Mouse (Mus musculus) heart, embryonic 10.5 days (tissue): ENCODE data around the gene Mcrip1. TPM values are rescaled to one million over a fixed set of nuclear protein-coding genes. Genes with fewer than 3 reads are reported as not detected.
A peak's percentile ranks its signal among the peaks of the same experiment; 100 is the strongest.
"Not testable (repeated sequence)": the region's sequence is repeated elsewhere in the genome, so short reads cannot be mapped to it uniquely, and the experiment has no call there.

Experiments used
- DNase-seq: peaks from one replicate; pipeline ENCODE4 v3.0.0-alpha.2; 2017; ENCODE audit warnings: low spot score
- H3K27ac ChIP-seq: fragments of 300-500 bp; sonication (generic); 2 replicates; pipeline ENCODE4 v1.5.1; 2016; ENCODE audit warnings: mild to moderate bottlenecking
- H3K27me3 ChIP-seq: fragments of 300-500 bp; sonication (generic); 2 replicates; pipeline ENCODE4 v1.6.1; 2016; ENCODE audit warnings: mild to moderate bottlenecking; ENCODE audit not compliant: poor library complexity, insufficient read depth, severe bottlenecking
- H3K36me3 ChIP-seq: fragments of 300-500 bp; sonication (generic); 2 replicates; pipeline ENCODE4 v1.6.1; 2016; ENCODE audit warnings: mild to moderate bottlenecking, moderate library complexity
- H3K4me1 ChIP-seq: fragments of 300-500 bp; sonication (generic); 2 replicates; pipeline ENCODE4 v1.6.1; 2016; ENCODE audit warnings: mild to moderate bottlenecking
- H3K4me3 ChIP-seq: fragments of 300-500 bp; sonication (generic); 2 replicates; pipeline ENCODE4 v1.5.1; 2016; ENCODE audit warnings: mild to moderate bottlenecking, moderate library complexity
- H3K9me3 ChIP-seq: fragments of 300-500 bp; sonication (generic); 2 replicates; pipeline ENCODE4 v1.6.1; 2016; ENCODE audit warnings: mild to moderate bottlenecking, moderate library complexity
- WGBS: fragments of 180-500 bp; shearing (Covaris S2); methylation state at CpG from one replicate; pipeline ENCODE4 v1.1.7; 2016; 5-methylcytosine and 5-hydroxymethylcytosine counted together
- polyA plus RNA-seq: library from polyadenylated mRNA; unstranded; fragments of >200 nt; fragmentation: Nextera tagmentation; extraction: Ambion mirVana; gene quantifications from 2 replicates; pipeline ENCODE4 v1.2.1, GENCODE M21; 2016

Gene Mcrip1
- polyA plus RNA-seq: 153 and 186 TPM in 2 replicates

- Histone ChIP-seq H3K27ac (peak within 1 kb of the TSS; percentile 98), H3K9me3 (no peaks in the 10 kb centered on the region), H3K36me3 (peaks cover 17% of the 10 kb centered on the region), H3K27me3 (no peaks in the 10 kb centered on the region), H3K4me1 (peaks cover 39% of the 10 kb centered on the region), H3K4me3 (peak within 1 kb of the TSS; percentile 91)
- WGBS: 1% methylated on average over 71 of the region's 87 CpGs
- DNase-seq: peak; percentile 91
Observed at GRCm38 (mm10) chr11:120549168-120549945, at the start of gene Mcrip1. Gene Mcrip1, minus strand, starts transcription at chr11:120549727.

- peaks cover 27% of the 10 kb centered on the region for H3K4me1 ChIP-seq
- WGBS: 50% methylated on average over 17 of the region's 17 CpGs
- no peak for DNase-seq
- H3K27ac ChIP-seq: peak overlapping the region; percentile 98
- H3K4me3 ChIP-seq: peak overlapping the region; percentile 99
- peaks cover 69% of the 10 kb centered on the region for H3K36me3 ChIP-seq
- H3K9me3 ChIP-seq: no peaks in the 10 kb centered on the region
- H3K27me3 ChIP-seq: no peaks in the 10 kb centered on the region
Observed at GRCm38 (mm10) chr11:120598990-120599549, 49.5 kb upstream of the Mcrip1 start.

GRCm38 (mm10) chr11:120598283-120598989 is 48.9 kb upstream of the Mcrip1 start, which contains the start of the genes Alyref and Anapc11:
Gene Alyref, minus strand, starts transcription at chr11:120598365.
Gene Anapc11, plus strand, starts transcription at chr11:120598421.
- Histone ChIP-seq H3K27ac (peak within 1 kb of the TSS; percentile 98), H3K4me1 (peaks cover 27% of the 10 kb centered on the region), H3K36me3 (peaks cover 69% of the 10 kb centered on the region), H3K27me3 (no peaks in the 10 kb centered on the region), H3K9me3 (no peaks in the 10 kb centered on the region), H3K4me3 (peak within 1 kb of the TSS; percentile 99)
- WGBS: under 1% methylated on average over 88 of the region's 88 CpGs
- DNase-seq: peak; percentile 97

GRCm38 (mm10) chr11:120597240-120598235 is 48.0 kb upstream of the Mcrip1 start:
- peak overlapping the region; percentile 99 for H3K4me3 ChIP-seq
- peaks cover 27% of the 10 kb centered on the region for H3K4me1 ChIP-seq
- no peaks in the 10 kb centered on the region for H3K27me3 ChIP-seq
- H3K27ac ChIP-seq: peak overlapping the region; percentile 98
- peaks cover 69% of the 10 kb centered on the region for H3K36me3 ChIP-seq
- DNase-seq: peak; percentile 80
- H3K9me3 ChIP-seq: no peaks in the 10 kb centered on the region
- WGBS: 6% methylated on average over 98 of the region's 99 CpGs

- DNase-seq: no peak
Observed at GRCm38 (mm10) chr11:120588531-120588930, 39.0 kb upstream of the Mcrip1 start.

GRCm38 (mm10) chr11:120583937-120584336 is 34.4 kb upstream of the Mcrip1 start:
- H3K27me3 ChIP-seq: no peaks in the 10 kb centered on the region
- no peak overlapping the region for H3K4me3 ChIP-seq
- no peak overlapping the region for H3K27ac ChIP-seq
- peaks cover 71% of the 10 kb centered on the region for H3K36me3 ChIP-seq
- 95% methylated on average over 1 of the region's 1 CpGs for WGBS
- H3K9me3 ChIP-seq: no peaks in the 10 kb centered on the region
- peaks cover 25% of the 10 kb centered on the region for H3K4me1 ChIP-seq
- no peak for DNase-seq

More at GRCm38 (mm10) chr11:120588531-120588930, 39.0 kb upstream of the Mcrip1 start:
- Histone ChIP-seq H3K36me3 (peaks cover 96% of the 10 kb centered on the region), H3K27ac (no peak overlapping the region), H3K9me3 (no peaks in the 10 kb centered on the region), H3K27me3 (no peaks in the 10 kb centered on the region), H3K4me1 (no peaks in the 10 kb centered on the region), H3K4me3 (no peak overlapping the region)
- WGBS: 76% methylated on average over 6 of the region's 6 CpGs

- not testable (repeated sequence) for H3K9me3 ChIP-seq, H3K27me3 ChIP-seq, DNase-seq, H3K27ac ChIP-seq, H3K4me3 ChIP-seq
- Histone ChIP-seq H3K4me1 (peaks cover 31% of the 10 kb centered on the region), H3K36me3 (peaks cover 73% of the 10 kb centered on the region)
- 88% methylated on average over 2 of the region's 2 CpGs for WGBS
Observed at GRCm38 (mm10) chr11:120582982-120583293, 33.4 kb upstream of the Mcrip1 start.

GRCm38 (mm10) chr11:120582268-120582981 is 32.9 kb upstream of the Mcrip1 start:
- H3K27ac ChIP-seq: peak overlapping the region; percentile 99
- no peaks in the 10 kb centered on the region for H3K27me3 ChIP-seq
- 77% methylated on average over 8 of the region's 8 CpGs for WGBS
- H3K4me1 ChIP-seq: peaks cover 31% of the 10 kb centered on the region
- no peaks in the 10 kb centered on the region for H3K9me3 ChIP-seq
- peak overlapping the region; percentile 91 for H3K4me3 ChIP-seq
- peak; percentile 73 for DNase-seq
- H3K36me3 ChIP-seq: peaks cover 73% of the 10 kb centered on the region

GRCm38 (mm10) chr11:120581490-120582267 is 32.2 kb upstream of the Mcrip1 start, which contains the start of gene Arhgdia:
Gene Arhgdia, minus strand, starts transcription at chr11:120581624.
- Histone ChIP-seq H3K9me3 (no peaks in the 10 kb centered on the region), H3K4me3 (peak within 1 kb of the TSS; percentile 91), H3K4me1 (peaks cover 31% of the 10 kb centered on the region), H3K36me3 (peaks cover 73% of the 10 kb centered on the region), H3K27ac (peak within 1 kb of the TSS; percentile 99), H3K27me3 (no peaks in the 10 kb centered on the region)
- 5% methylated on average over 75 of the region's 75 CpGs for WGBS
- DNase-seq: peak; percentile 91

GRCm38 (mm10) chr11:120580871-120581331 is 31.4 kb upstream of the Mcrip1 start:
- Histone ChIP-seq H3K27me3 (no peaks in the 10 kb centered on the region), H3K4me1 (peaks cover 31% of the 10 kb centered on the region), H3K4me3 (peak overlapping the region; percentile 91), H3K27ac (peak overlapping the region; percentile 99), H3K36me3 (peaks cover 71% of the 10 kb centered on the region), H3K9me3 (no peaks in the 10 kb centered on the region)
- WGBS: under 1% methylated on average over 44 of the region's 44 CpGs
- DNase-seq: no peak

- DNase-seq: peak; percentile 77
- peak overlapping the region; percentile 91 for H3K4me3 ChIP-seq
- no peaks in the 10 kb centered on the region for H3K9me3 ChIP-seq
- peaks cover 63% of the 10 kb centered on the region for H3K36me3 ChIP-seq
- peaks cover 33% of the 10 kb centered on the region for H3K4me1 ChIP-seq
- no peaks in the 10 kb centered on the region for H3K27me3 ChIP-seq
- peak overlapping the region; percentile 99 for H3K27ac ChIP-seq
- WGBS: 58% methylated on average over 7 of the region's 7 CpGs
Observed at GRCm38 (mm10) chr11:120580190-120580589, 30.7 kb upstream of the Mcrip1 start.
